Mouse (Mus musculus): ENCODE measurements around the gene Eif3i. TPM values are rescaled to one million over a fixed set of nuclear protein-coding genes. Genes with fewer than 3 reads are reported as not detected.
A peak's percentile ranks its signal among the peaks of the same experiment; 100 is the strongest.

Gene Eif3i
- polyA plus RNA-seq (2015; fragmentation: Nextera tagmentation; extraction: Ambion mirVana), result 270 and 284 TPM in 2 replicates

DNA sequence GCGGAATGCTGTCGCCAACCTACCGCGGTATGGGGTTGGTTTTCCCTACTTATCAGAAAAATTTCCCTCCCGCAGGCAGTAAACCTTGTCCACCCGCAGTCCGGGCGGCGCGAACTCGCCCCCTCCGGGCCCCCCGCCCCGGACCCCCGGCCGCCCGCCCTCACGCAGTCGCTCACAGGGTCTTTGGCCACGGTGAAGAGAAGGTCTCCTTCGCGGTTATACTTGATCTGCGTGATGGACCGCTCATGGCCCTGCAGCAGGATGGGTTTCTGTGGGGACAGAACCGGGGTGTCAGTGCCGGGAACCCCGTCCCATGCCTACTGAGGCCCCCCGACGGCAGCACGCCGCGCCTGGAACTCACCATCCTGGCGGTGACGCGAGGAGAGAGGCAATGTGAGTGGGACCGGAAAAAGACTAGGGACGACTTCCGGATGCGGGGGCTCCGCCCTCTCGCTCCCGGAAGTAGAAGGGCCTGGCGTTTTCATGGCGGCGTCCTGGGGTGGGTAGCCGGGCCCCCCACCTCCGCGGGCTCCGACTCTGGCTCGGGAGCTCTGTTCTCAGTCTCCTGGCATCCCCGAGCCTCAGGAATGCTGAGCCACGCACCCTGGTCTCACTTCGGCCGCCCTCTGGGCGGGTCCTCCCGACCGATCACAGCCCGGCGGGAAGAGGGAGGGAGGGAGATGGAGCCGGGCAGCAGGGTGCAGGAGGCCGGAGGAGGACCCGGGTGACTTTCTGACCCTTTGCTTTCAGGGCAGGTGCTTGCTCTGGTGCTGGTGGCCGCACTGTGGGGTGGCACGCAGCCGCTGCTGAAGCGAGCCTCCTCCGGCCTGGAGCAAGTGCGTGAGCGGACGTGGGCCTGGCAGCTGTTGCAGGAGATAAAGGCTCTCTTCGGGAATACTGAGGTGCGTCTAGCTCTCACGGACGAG is at the start of gene Eif3i, which contains the start of gene Tmem234:
TSS of gene Eif3i (minus strand) at position 416 of the 926 bp plus-strand sequence.
TSS of gene Tmem234 (plus strand) at position 436 of the 926 bp plus-strand sequence.
- peak within 1 kb of the TSS; percentile 94 for H3K9ac ChIP-seq
- no peaks in the 10 kb centered on the region for H3K27me3 ChIP-seq
- ATAC-seq (ENCODE audit: insufficient number of reproducible peaks, low FRiP score, low TSS enrichment, low read depth), result peak; percentile 86
- no peaks in the 10 kb centered on the region for H3K9me3 ChIP-seq (replicated peaks)
- under 1% methylated on average over 69 of the region's 74 CpGs for WGBS
- H3K4me1 ChIP-seq, result peaks cover 34% of the 10 kb centered on the region
- peaks cover 64% of the 10 kb centered on the region for H3K36me3 ChIP-seq
- H3K4me2 ChIP-seq (replicated peaks), result peak within 1 kb of the TSS; percentile 77
- H3K27ac ChIP-seq (replicated peaks), result peak within 1 kb of the TSS; percentile 73
- H3K4me3 ChIP-seq (replicated peaks), result peak within 1 kb of the TSS; percentile 99

DNA sequence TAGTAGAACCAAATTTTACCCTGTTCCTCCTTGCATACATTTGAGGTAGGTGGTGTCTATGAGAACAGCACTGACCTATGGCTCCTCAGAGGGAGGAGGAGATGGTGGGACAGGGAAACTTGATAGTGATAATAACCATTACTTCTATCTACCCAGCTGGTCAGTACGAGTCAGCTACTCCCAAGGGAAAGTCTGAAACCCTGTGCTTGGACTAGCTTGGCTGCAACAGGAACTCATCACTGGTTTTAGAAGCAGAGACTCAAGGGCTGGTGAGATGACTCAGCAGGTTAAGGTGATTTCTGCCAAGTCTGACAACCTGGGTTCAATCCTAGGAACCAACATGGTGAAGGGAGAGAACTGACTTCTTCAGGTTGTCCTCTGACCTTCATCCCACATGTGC is 48.2 kb upstream of the Eif3i start:
- Histone ChIP-seq H3K4me3 (replicated peaks) (no peak overlapping the region), H3K4me2 (replicated peaks) (no peak overlapping the region), H3K9ac (no peak overlapping the region), H3K27ac (replicated peaks) (no peak overlapping the region), H3K9me3 (replicated peaks) (no peaks in the 10 kb centered on the region), H3K36me3 (peaks cover 89% of the 10 kb centered on the region), H3K27me3 (no peaks in the 10 kb centered on the region), H3K4me1 (no peaks in the 10 kb centered on the region)
- no peak for ATAC-seq (ENCODE audit: insufficient number of reproducible peaks, low FRiP score, low TSS enrichment, low read depth)
- WGBS, result 62% methylated on average over 1 of the region's 1 CpGs

DNA sequence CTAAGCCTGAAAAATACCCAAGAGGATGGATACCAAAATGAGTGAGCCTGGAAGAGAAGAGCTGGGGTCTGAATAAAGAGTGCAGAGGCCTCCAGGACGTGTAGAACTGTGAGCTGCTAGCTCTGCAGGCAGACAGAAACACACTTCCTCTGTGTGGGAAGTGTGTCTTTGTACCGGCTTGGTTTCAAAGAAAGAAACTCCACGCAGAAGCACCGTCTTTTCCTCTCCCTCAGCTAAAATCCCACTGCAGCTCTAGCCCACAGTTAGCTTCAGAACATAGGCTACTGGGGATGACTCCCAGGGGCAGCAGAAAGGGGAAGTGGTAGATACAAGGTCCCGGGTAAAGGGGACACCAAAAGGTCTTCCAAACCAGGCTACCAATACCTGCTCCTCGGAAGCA is 44.8 kb upstream of the Eif3i start:
- H3K9me3 ChIP-seq (replicated peaks), result no peaks in the 10 kb centered on the region
- no peak overlapping the region for H3K4me3 ChIP-seq (replicated peaks)
- H3K4me1 ChIP-seq, result peaks cover 12% of the 10 kb centered on the region; the same call in 1 of the 2 replicates
- no peak for ATAC-seq (ENCODE audit: insufficient number of reproducible peaks, low FRiP score, low TSS enrichment, low read depth)
- H3K27me3 ChIP-seq, result no peaks in the 10 kb centered on the region
- no peak overlapping the region for H3K4me2 ChIP-seq (replicated peaks)
- H3K9ac ChIP-seq, result no peak overlapping the region
- H3K27ac ChIP-seq (replicated peaks), result no peak overlapping the region
- H3K36me3 ChIP-seq, result peaks cover 58% of the 10 kb centered on the region
- 88% methylated on average over 6 of the region's 6 CpGs for WGBS

DNA sequence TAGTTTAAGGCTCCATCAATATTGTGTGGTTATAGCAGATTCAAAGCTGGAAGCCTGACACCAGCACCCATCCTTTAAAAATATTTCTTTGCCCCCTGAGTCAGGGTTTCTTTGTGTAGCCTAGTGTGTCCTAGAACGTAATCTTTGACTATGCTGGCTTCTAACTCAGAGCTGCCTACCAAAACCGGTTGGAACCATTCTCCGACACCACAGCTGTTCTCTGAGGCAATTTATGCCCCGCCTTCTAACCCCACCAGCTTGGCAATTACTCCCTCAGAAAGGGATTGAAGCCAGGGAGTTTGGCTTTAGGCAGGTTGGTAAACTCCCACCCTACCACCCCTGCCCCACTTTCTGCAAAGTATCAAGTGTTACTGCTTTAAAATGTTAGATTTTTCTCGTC is 41.3 kb upstream of the Eif3i start:
- Histone ChIP-seq H3K4me2 (replicated peaks) (peak overlapping the region; percentile 74), H3K4me1 (peaks cover 40% of the 10 kb centered on the region), H3K9ac (no peak overlapping the region), H3K4me3 (replicated peaks) (0 out of 2 replicates have a peak overlapping the region, but pooled peaks have one; percentile 69), H3K27me3 (no peaks in the 10 kb centered on the region), H3K9me3 (replicated peaks) (no peaks in the 10 kb centered on the region), H3K36me3 (peaks cover 48% of the 10 kb centered on the region), H3K27ac (replicated peaks) (peak overlapping the region; percentile 81)
- 26% methylated on average over 5 of the region's 5 CpGs for WGBS
- no peak for ATAC-seq (ENCODE audit: insufficient number of reproducible peaks, low FRiP score, low TSS enrichment, low read depth)

DNA sequence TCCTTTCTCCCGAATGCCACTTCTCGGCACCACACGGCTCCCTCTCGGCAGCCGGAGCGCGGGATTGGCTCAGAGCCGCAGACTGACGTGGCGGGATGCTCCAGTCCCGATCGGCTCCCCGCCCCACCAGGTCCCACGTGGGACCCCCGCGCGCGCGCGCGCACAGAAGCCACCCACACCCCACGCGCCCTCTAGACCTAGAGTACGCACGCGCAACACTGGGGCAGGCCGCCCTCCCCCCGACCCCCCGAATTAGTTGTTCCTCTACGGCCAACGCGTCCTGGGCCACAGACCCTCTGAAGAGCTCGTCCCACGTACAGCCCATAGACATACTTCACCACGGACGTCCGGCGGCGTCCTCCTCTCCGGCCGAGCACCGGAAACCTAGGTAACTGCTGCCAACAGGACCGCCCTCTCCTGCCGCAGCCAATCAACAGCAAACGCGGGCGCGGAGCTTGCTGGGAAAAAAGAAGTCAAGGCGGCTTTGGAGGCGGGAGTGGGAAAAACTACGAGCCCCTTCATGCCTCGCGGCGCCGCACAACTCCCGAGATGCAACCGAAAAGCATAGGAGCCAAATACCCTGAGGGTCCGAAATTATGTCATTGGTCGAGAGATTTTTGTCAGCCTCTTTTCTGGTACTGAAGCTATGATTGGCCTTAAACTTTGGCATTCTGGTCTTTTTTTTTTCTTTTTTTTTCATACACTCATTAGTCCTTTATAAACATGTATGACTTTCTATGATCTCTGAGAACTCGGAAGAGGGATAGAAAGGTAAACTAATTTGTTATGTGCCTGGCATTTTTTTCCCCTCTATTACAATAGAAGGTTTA is 40.4 kb upstream of the Eif3i start, which contains the start of gene Txlna:
TSS of gene Txlna (minus strand) at position 428 of the 830 bp plus-strand sequence.
- H3K4me2 ChIP-seq (replicated peaks), result peak within 1 kb of the TSS; percentile 74
- H3K4me1 ChIP-seq, result peaks cover 40% of the 10 kb centered on the region
- no peaks in the 10 kb centered on the region for H3K9me3 ChIP-seq (replicated peaks)
- WGBS, result under 1% methylated on average over 59 of the region's 60 CpGs
- H3K4me3 ChIP-seq (replicated peaks), result peak within 1 kb of the TSS; percentile 69
- ATAC-seq (ENCODE audit: insufficient number of reproducible peaks, low FRiP score, low TSS enrichment, low read depth), result peak; percentile 96
- H3K27ac ChIP-seq (replicated peaks), result peak within 1 kb of the TSS; percentile 97
- H3K27me3 ChIP-seq, result no peaks in the 10 kb centered on the region
- peaks cover 49% of the 10 kb centered on the region for H3K36me3 ChIP-seq
- peak within 1 kb of the TSS; percentile 66 for H3K9ac ChIP-seq

DNA sequence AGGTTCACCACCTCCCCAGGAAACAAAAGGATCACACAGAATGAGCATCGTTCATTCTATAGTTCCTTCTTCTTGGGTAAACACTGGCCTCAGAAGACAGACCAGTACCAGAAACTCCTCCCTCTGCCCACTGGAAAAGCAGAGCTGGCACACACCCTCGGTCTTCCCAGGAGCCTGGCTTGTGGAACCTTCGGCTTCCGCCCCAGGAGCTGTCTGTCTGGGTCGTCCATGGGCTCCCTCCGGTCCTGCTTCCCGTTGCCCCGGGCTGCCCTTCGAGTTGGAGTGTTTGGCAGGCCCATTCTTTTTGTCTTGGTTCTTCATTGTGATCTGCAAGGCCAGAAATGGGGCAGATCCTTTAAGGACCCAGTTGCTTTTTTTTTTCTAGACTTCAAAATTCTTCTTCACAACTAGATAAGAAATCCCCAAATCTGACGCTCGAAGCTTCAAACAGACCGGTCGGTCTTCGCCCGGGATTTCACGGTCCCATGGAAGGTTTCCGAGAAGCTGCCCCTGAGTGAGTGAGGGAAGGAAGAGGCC is 39.7 kb upstream of the Eif3i start:
- no peak for ATAC-seq (ENCODE audit: insufficient number of reproducible peaks, low FRiP score, low TSS enrichment, low read depth)
- peak overlapping the region; percentile 97 for H3K27ac ChIP-seq (replicated peaks)
- peak overlapping the region; percentile 69 for H3K4me3 ChIP-seq (replicated peaks)
- WGBS, result 2% methylated on average over 17 of the region's 17 CpGs
- peak overlapping the region; percentile 74 for H3K4me2 ChIP-seq (replicated peaks)
- no peaks in the 10 kb centered on the region for H3K9me3 ChIP-seq (replicated peaks)
- H3K9ac ChIP-seq, result peak overlapping the region; percentile 66
- peaks cover 48% of the 10 kb centered on the region for H3K36me3 ChIP-seq
- H3K27me3 ChIP-seq, result no peaks in the 10 kb centered on the region
- peaks cover 40% of the 10 kb centered on the region for H3K4me1 ChIP-seq

DNA sequence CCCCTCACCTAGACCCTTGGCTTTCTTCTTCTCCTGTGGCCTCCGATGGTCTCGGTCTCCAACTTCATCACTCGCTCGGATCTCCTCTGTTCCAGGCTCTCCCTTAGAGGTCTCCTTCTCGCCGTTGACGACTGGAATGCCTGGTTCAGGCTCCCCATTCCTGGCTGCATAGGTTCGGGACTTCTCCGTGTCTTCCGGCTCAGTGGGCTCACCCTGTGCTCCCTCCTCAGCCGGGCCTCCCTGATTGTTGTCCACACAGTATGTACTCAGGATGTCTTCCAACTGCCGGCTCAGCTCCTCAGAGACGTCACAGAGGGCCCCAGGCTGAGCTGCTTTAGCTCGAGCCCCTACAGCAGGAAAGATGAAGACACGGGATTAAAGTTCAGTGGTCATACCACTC is 38.8 kb upstream of the Eif3i start:
- H3K27ac ChIP-seq (replicated peaks), result peak overlapping the region; percentile 97; the same call in 1 of the 2 replicates
- peak overlapping the region; percentile 66; the same call in 1 of the 2 replicates for H3K9ac ChIP-seq
- no peak for ATAC-seq (ENCODE audit: insufficient number of reproducible peaks, low FRiP score, low TSS enrichment, low read depth)
- peak overlapping the region; percentile 69 for H3K4me3 ChIP-seq (replicated peaks)
- no peaks in the 10 kb centered on the region for H3K27me3 ChIP-seq
- no peaks in the 10 kb centered on the region for H3K9me3 ChIP-seq (replicated peaks)
- H3K4me1 ChIP-seq, result peaks cover 40% of the 10 kb centered on the region
- peaks cover 48% of the 10 kb centered on the region for H3K36me3 ChIP-seq
- H3K4me2 ChIP-seq (replicated peaks), result peak overlapping the region; percentile 74
- 78% methylated on average over 15 of the region's 15 CpGs for WGBS

DNA sequence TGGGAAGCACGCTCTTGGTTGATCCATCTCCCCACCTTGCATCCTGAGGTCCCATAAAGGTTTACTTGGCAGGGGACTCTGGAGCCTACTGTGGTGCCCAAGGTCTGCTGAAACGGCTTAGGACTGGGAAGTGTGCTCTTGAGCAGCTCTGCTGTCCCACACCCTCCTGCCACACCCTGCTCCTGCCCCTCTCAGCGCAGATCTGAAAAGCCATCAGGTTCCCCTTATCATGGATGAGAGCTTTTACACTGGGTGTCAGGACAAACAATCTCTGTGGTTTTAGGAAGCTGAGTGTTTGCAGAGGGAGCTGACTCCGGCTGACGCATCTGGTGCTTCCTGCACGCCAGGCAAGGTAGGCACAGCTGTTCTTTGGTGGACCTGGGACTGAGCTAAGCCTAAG is 33.4 kb upstream of the Eif3i start:
- Histone ChIP-seq H3K36me3 (peaks cover 94% of the 10 kb centered on the region), H3K4me2 (replicated peaks) (no peak overlapping the region), H3K4me3 (replicated peaks) (no peak overlapping the region), H3K27me3 (no peaks in the 10 kb centered on the region), H3K4me1 (peaks cover 27% of the 10 kb centered on the region), H3K9ac (no peak overlapping the region), H3K9me3 (replicated peaks) (no peaks in the 10 kb centered on the region), H3K27ac (replicated peaks) (no peak overlapping the region)
- 93% methylated on average over 6 of the region's 6 CpGs for WGBS
- no peak for ATAC-seq (ENCODE audit: insufficient number of reproducible peaks, low FRiP score, low TSS enrichment, low read depth)

DNA sequence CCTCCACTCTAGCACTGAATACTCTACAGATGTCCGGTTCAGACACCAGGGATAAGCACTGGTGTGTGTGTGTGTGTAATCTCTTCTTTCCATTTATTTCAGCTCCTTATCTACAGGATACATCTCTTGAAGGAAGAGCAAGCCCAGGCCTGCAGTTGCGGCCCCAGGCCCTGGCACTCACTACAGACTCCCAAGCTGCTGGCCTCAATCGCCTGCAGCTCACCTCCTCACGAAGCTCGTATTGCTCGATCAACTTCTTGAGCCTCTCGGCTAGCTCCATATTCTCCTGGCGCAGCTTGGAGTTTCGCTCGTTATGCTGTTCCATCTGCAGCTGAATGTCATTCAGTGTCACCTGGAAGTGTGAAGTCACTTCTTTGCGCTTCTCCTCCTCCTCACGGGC is 31.4 kb upstream of the Eif3i start:
- peaks cover 12% of the 10 kb centered on the region for H3K4me1 ChIP-seq
- H3K27me3 ChIP-seq, result no peaks in the 10 kb centered on the region
- H3K4me3 ChIP-seq (replicated peaks), result no peak overlapping the region
- H3K9ac ChIP-seq, result no peak overlapping the region
- WGBS, result 77% methylated on average over 12 of the region's 12 CpGs
- no peaks in the 10 kb centered on the region for H3K9me3 ChIP-seq (replicated peaks)
- ATAC-seq (ENCODE audit: insufficient number of reproducible peaks, low FRiP score, low TSS enrichment, low read depth), result no peak
- H3K4me2 ChIP-seq (replicated peaks), result no peak overlapping the region
- no peak overlapping the region for H3K27ac ChIP-seq (replicated peaks)
- peaks cover 96% of the 10 kb centered on the region for H3K36me3 ChIP-seq

DNA sequence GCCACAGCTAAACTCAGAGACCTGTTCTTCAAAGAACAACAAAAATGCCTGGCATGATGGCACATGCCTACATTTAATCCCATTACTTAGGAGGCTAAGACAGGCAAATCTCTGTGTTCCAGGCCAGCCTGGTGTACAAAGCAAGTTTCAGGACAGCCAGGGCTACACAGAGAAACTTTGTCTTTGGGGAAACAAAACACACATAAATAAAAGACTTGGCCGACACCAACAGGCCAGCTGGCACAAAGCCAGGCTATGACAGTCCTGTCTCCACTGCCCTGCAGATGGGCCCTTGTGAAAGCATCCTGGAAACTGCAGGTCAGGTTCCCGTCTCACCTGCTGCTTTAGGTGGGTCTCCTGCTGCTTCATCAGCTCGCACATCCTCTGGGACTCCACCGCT is 30.5 kb upstream of the Eif3i start:
- no peak overlapping the region for H3K4me2 ChIP-seq (replicated peaks)
- no peak overlapping the region for H3K4me3 ChIP-seq (replicated peaks)
- no peak for ATAC-seq (ENCODE audit: insufficient number of reproducible peaks, low FRiP score, low TSS enrichment, low read depth)
- 84% methylated on average over 4 of the region's 4 CpGs for WGBS
- H3K27me3 ChIP-seq, result no peaks in the 10 kb centered on the region
- H3K27ac ChIP-seq (replicated peaks), result no peak overlapping the region
- peaks cover 96% of the 10 kb centered on the region for H3K36me3 ChIP-seq
- 0 out of 2 replicates have a peak overlapping the region, but pooled peaks have one; percentile 6 for H3K9ac ChIP-seq
- no peaks in the 10 kb centered on the region for H3K9me3 ChIP-seq (replicated peaks)
- peaks cover 11% of the 10 kb centered on the region for H3K4me1 ChIP-seq

DNA sequence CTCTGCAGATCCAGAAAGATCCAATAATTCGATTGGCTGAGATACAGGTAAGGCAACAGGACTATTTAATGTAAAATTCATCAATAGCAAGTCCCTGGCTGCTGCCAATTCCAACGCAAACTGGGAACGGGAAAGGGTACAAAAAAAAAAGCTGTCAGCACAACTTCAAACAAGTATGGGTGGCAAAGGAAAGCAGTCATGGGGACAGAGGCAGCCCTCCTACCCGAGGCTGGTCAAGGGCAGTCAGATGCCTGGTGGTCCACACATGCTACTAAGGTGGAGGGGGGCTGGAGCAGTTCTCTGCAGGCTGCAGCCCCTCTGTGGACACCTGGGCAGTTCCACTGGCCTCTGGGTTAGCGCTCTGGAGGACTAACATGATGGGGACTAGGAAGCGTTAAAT is 25.6 kb upstream of the Eif3i start:
- 75% methylated on average over 6 of the region's 6 CpGs for WGBS
- Histone ChIP-seq H3K27me3 (no peaks in the 10 kb centered on the region), H3K4me1 (peaks cover 38% of the 10 kb centered on the region), H3K9me3 (replicated peaks) (no peaks in the 10 kb centered on the region), H3K4me2 (replicated peaks) (no peak overlapping the region), H3K4me3 (replicated peaks) (no peak overlapping the region), H3K36me3 (peaks cover 51% of the 10 kb centered on the region), H3K9ac (no peak overlapping the region), H3K27ac (replicated peaks) (no peak overlapping the region)
- ATAC-seq (ENCODE audit: insufficient number of reproducible peaks, low FRiP score, low TSS enrichment, low read depth), result no peak
